Mouse (Mus musculus) midbrain, embryonic 13.5 days (tissue): ENCODE measurements around the gene Fbxo11. TPM values are rescaled to one million over a fixed set of nuclear protein-coding genes. Genes with fewer than 3 reads are reported as not detected.

Experiments used
- ATAC-seq: fragments of 200-750 bp; cut with Nextera tagmentation; 2 replicates; pipeline ENCODE4 v1.8.0; 2017; ENCODE audit warnings: mild to moderate bottlenecking, moderate TSS enrichment, moderate library complexity
- H3K27ac ChIP-seq: fragments of 300-500 bp; sonication (generic); 2 replicates; pipeline ENCODE4 v1.5.1; 2015; ENCODE audit warnings: inconsistent platforms, mild to moderate bottlenecking, moderate library complexity
- H3K27me3 ChIP-seq: fragments of 300-500 bp; sonication (generic); 2 replicates; pipeline ENCODE4 v1.6.1; 2015; ENCODE audit warnings: mild to moderate bottlenecking, inconsistent platforms
- H3K36me3 ChIP-seq: fragments of 300-500 bp; sonication (generic); 2 replicates; pipeline ENCODE4 v1.6.1; 2015; ENCODE audit warnings: mild to moderate bottlenecking, inconsistent platforms
- H3K4me1 ChIP-seq: fragments of 300-500 bp; sonication (generic); replicated peaks from 2 replicates; pipeline ENCODE4 v1.6.1; 2015; ENCODE audit warnings: inconsistent platforms
- H3K4me2 ChIP-seq: fragments of 300-500 bp; sonication (generic); replicated peaks from 2 replicates; pipeline ENCODE4 v1.6.1; 2015; ENCODE audit warnings: moderate library complexity, mild to moderate bottlenecking, inconsistent platforms
- H3K4me3 ChIP-seq: fragments of 300-500 bp; sonication (generic); replicated peaks from 2 replicates; pipeline ENCODE4 v1.5.1; 2015; ENCODE audit warnings: mild to moderate bottlenecking, inconsistent platforms
- H3K9ac ChIP-seq: fragments of 300-500 bp; sonication (generic); replicated peaks from 2 replicates; pipeline ENCODE4 v1.6.1; 2015; ENCODE audit warnings: mild to moderate bottlenecking, inconsistent platforms
- H3K9me3 ChIP-seq: fragments of 300-500 bp; sonication (generic); 2 replicates; pipeline ENCODE4 v1.6.1; 2016; ENCODE audit warnings: mild to moderate bottlenecking, inconsistent platforms
- WGBS: fragments of 180-500 bp; shearing (Covaris S2); methylation state at CpG from one replicate; pipeline ENCODE4 v1.1.7; 2015; 5-methylcytosine and 5-hydroxymethylcytosine counted together
- polyA plus RNA-seq: library from polyadenylated mRNA; unstranded; fragments of >200 nt; fragmentation: Nextera tagmentation; extraction: Ambion mirVana; gene quantifications from 2 replicates; pipeline ENCODE4 v1.2.1, GENCODE M21; 2015

Fbxo11 gene
- polyA plus RNA-seq, 1 experiment from 2014 or later: 30.7 TPM

GRCm38 (mm10) chr17:87948965-87949584 is 116.0 kb downstream of the Fbxo11 start:
- no peak overlapping the region for H3K4me2 ChIP-seq
- WGBS: 45% methylated on average over 16 of the region's 16 CpGs
- no peaks in the 10 kb centered on the region for H3K36me3 ChIP-seq
- H3K27me3 ChIP-seq: no peaks in the 10 kb centered on the region
- H3K4me1 ChIP-seq: no peaks in the 10 kb centered on the region
- H3K27ac ChIP-seq: no peak overlapping the region
- no peaks in the 10 kb centered on the region for H3K9me3 ChIP-seq
- no peak overlapping the region for H3K4me3 ChIP-seq
- peak; percentile 73; the same call in 1 of the 2 replicates for ATAC-seq
- no peak overlapping the region for H3K9ac ChIP-seq

Other genes starting within 250 kb of the Fbxo11 start
- gene Rpl36-ps4, start 144.3 kb downstream of the Fbxo11 start, polyA plus RNA-seq: not detected in 2 replicates
- gene Msh6, start 90.2 kb downstream of the Fbxo11 start, polyA plus RNA-seq: 37.3 and 38.2 TPM in 2 replicates